Mouse (Mus musculus): Measurements from ENCODE around the gene Sestd1. TPM values are rescaled to one million over a fixed set of nuclear protein-coding genes. Genes with fewer than 3 reads are reported as not detected.

Sestd1 gene
- polyA plus RNA-seq, 1 experiment from 2014 or later, result 33.6 TPM

GRCm38 (mm10) chr2:77245806-77246205 is 34.6 kb downstream of the Sestd1 start:
- H3K4me2 ChIP-seq, result no peak overlapping the region
- peak overlapping the region; percentile 61; the same call in 1 of the 2 replicates for H3K27ac ChIP-seq (replicated peaks)
- ATAC-seq (ENCODE audit: low read depth), result no peak
- 0 out of 2 replicates have a peak overlapping the region, but pooled peaks have one; percentile 17 for H3K9ac ChIP-seq
- H3K27me3 ChIP-seq, result no peaks in the 10 kb centered on the region
- 42% methylated on average over 3 of the region's 3 CpGs for WGBS
- H3K9me3 ChIP-seq, result no peaks in the 10 kb centered on the region
- H3K36me3 ChIP-seq, result peaks cover 30% of the 10 kb centered on the region
- no peak overlapping the region for H3K4me3 ChIP-seq
- peaks cover 31% of the 10 kb centered on the region for H3K4me1 ChIP-seq (replicated peaks)

GRCm38 (mm10) chr2:77242248-77242647 is 38.1 kb downstream of the Sestd1 start:
- 83% methylated on average over 6 of the region's 6 CpGs for WGBS
- H3K9me3 ChIP-seq, result no peaks in the 10 kb centered on the region
- peaks cover 55% of the 10 kb centered on the region for H3K36me3 ChIP-seq
- peaks cover 14% of the 10 kb centered on the region; the same call in 1 of the 2 replicates for H3K4me1 ChIP-seq (replicated peaks)
- no peak overlapping the region for H3K9ac ChIP-seq
- H3K4me2 ChIP-seq, result no peak overlapping the region
- no peaks in the 10 kb centered on the region for H3K27me3 ChIP-seq
- ATAC-seq (ENCODE audit: low read depth), result no peak
- H3K27ac ChIP-seq (replicated peaks), result no peak overlapping the region
- no peak overlapping the region for H3K4me3 ChIP-seq

- Histone ChIP-seq H3K4me2 (no peak overlapping the region), H3K9ac (no peak overlapping the region), H3K27me3 (no peaks in the 10 kb centered on the region), H3K9me3 (no peaks in the 10 kb centered on the region), H3K27ac (replicated peaks) (no peak overlapping the region), H3K4me3 (no peak overlapping the region), H3K36me3 (peaks cover 55% of the 10 kb centered on the region), H3K4me1 (replicated peaks) (no peaks in the 10 kb centered on the region)
- no peak for ATAC-seq (ENCODE audit: low read depth)
- 94% methylated on average over 3 of the region's 3 CpGs for WGBS
Observed at GRCm38 (mm10) chr2:77238607-77239006, 41.8 kb downstream of the Sestd1 start.

GRCm38 (mm10) chr2:77238046-77238445 is 42.3 kb downstream of the Sestd1 start:
- no peak overlapping the region for H3K4me2 ChIP-seq
- 76% methylated on average over 3 of the region's 3 CpGs for WGBS
- no peak overlapping the region for H3K4me3 ChIP-seq
- no peaks in the 10 kb centered on the region for H3K27me3 ChIP-seq
- no peaks in the 10 kb centered on the region for H3K4me1 ChIP-seq (replicated peaks)
- no peaks in the 10 kb centered on the region for H3K9me3 ChIP-seq
- H3K27ac ChIP-seq (replicated peaks), result no peak overlapping the region
- ATAC-seq (ENCODE audit: low read depth), result no peak
- no peak overlapping the region for H3K9ac ChIP-seq
- H3K36me3 ChIP-seq, result peaks cover 56% of the 10 kb centered on the region

- Histone ChIP-seq H3K27me3 (no peaks in the 10 kb centered on the region), H3K9ac (no peak overlapping the region), H3K27ac (replicated peaks) (peak overlapping the region; percentile 28), H3K9me3 (no peaks in the 10 kb centered on the region), H3K4me1 (replicated peaks) (no peaks in the 10 kb centered on the region), H3K4me3 (no peak overlapping the region), H3K4me2 (no peak overlapping the region), H3K36me3 (peaks cover 63% of the 10 kb centered on the region)
- ATAC-seq (ENCODE audit: low read depth), result no peak
- WGBS, result 89% methylated on average over 4 of the region's 4 CpGs
Observed at GRCm38 (mm10) chr2:77236860-77237259, 43.5 kb downstream of the Sestd1 start.

- ATAC-seq (ENCODE audit: low read depth), result no peak
- H3K4me1 ChIP-seq (replicated peaks), result no peaks in the 10 kb centered on the region
- H3K9me3 ChIP-seq, result no peaks in the 10 kb centered on the region
- peaks cover 65% of the 10 kb centered on the region for H3K36me3 ChIP-seq
- H3K27me3 ChIP-seq, result no peaks in the 10 kb centered on the region
- H3K4me3 ChIP-seq, result no peak overlapping the region
- 79% methylated on average over 4 of the region's 4 CpGs for WGBS
- no peak overlapping the region for H3K9ac ChIP-seq
- no peak overlapping the region for H3K27ac ChIP-seq (replicated peaks)
- no peak overlapping the region for H3K4me2 ChIP-seq
Observed at GRCm38 (mm10) chr2:77235896-77236295, 44.5 kb downstream of the Sestd1 start.

GRCm38 (mm10) chr2:77232604-77233003 is 47.8 kb downstream of the Sestd1 start:
- Histone ChIP-seq H3K27me3 (no peaks in the 10 kb centered on the region), H3K4me2 (no peak overlapping the region), H3K27ac (replicated peaks) (no peak overlapping the region), H3K4me1 (replicated peaks) (no peaks in the 10 kb centered on the region), H3K4me3 (no peak overlapping the region), H3K9me3 (no peaks in the 10 kb centered on the region), H3K36me3 (peaks cover 45% of the 10 kb centered on the region), H3K9ac (no peak overlapping the region)
- no peak for ATAC-seq (ENCODE audit: low read depth)
- WGBS, result 89% methylated on average over 2 of the region's 2 CpGs

- ATAC-seq (ENCODE audit: low read depth), result no peak
- no peak overlapping the region for H3K4me2 ChIP-seq
- no peak overlapping the region for H3K27ac ChIP-seq (replicated peaks)
- 88% methylated on average over 2 of the region's 2 CpGs for WGBS
- H3K9me3 ChIP-seq, result no peaks in the 10 kb centered on the region
- no peak overlapping the region for H3K9ac ChIP-seq
- H3K4me1 ChIP-seq (replicated peaks), result no peaks in the 10 kb centered on the region
- no peaks in the 10 kb centered on the region for H3K27me3 ChIP-seq
- peaks cover 21% of the 10 kb centered on the region for H3K36me3 ChIP-seq
- H3K4me3 ChIP-seq, result no peak overlapping the region
Observed at GRCm38 (mm10) chr2:77220960-77221359, 59.4 kb downstream of the Sestd1 start.

- WGBS, result 71% methylated on average over 5 of the region's 5 CpGs
- H3K36me3 ChIP-seq, result peaks cover 60% of the 10 kb centered on the region
Observed at GRCm38 (mm10) chr2:77212885-77213284, 67.5 kb downstream of the Sestd1 start.

GRCm38 (mm10) chr2:77206951-77207350 is 73.4 kb downstream of the Sestd1 start:
- Histone ChIP-seq H3K4me3 (no peak overlapping the region), H3K27me3 (no peaks in the 10 kb centered on the region), H3K4me1 (replicated peaks) (no peaks in the 10 kb centered on the region), H3K27ac (replicated peaks) (no peak overlapping the region), H3K9me3 (no peaks in the 10 kb centered on the region), H3K9ac (no peak overlapping the region), H3K36me3 (peaks cover 50% of the 10 kb centered on the region), H3K4me2 (no peak overlapping the region)
- 92% methylated on average over 3 of the region's 3 CpGs for WGBS
- ATAC-seq (ENCODE audit: low read depth), result no peak

More at GRCm38 (mm10) chr2:77212885-77213284, 67.5 kb downstream of the Sestd1 start:
- H3K4me1 ChIP-seq (replicated peaks), result no peaks in the 10 kb centered on the region
- H3K4me2 ChIP-seq, result no peak overlapping the region
- H3K9ac ChIP-seq, result no peak overlapping the region
- H3K4me3 ChIP-seq, result no peak overlapping the region
- no peaks in the 10 kb centered on the region for H3K9me3 ChIP-seq
- H3K27me3 ChIP-seq, result no peaks in the 10 kb centered on the region
- no peak for ATAC-seq (ENCODE audit: low read depth)
- H3K27ac ChIP-seq (replicated peaks), result no peak overlapping the region

GRCm38 (mm10) chr2:77203916-77204315 is 76.5 kb downstream of the Sestd1 start:
- H3K27me3 ChIP-seq, result no peaks in the 10 kb centered on the region
- no peak overlapping the region for H3K4me2 ChIP-seq
- ATAC-seq (ENCODE audit: low read depth), result no peak
- H3K9me3 ChIP-seq, result no peaks in the 10 kb centered on the region
- no peak overlapping the region for H3K27ac ChIP-seq (replicated peaks)
- H3K4me1 ChIP-seq (replicated peaks), result no peaks in the 10 kb centered on the region
- no peak overlapping the region for H3K4me3 ChIP-seq
- no peak overlapping the region for H3K9ac ChIP-seq
- peaks cover 32% of the 10 kb centered on the region for H3K36me3 ChIP-seq
- WGBS, result 63% methylated on average over 2 of the region's 2 CpGs

- H3K4me2 ChIP-seq, result no peak overlapping the region
- no peaks in the 10 kb centered on the region for H3K27me3 ChIP-seq
- no peak overlapping the region for H3K4me3 ChIP-seq
- peaks cover 32% of the 10 kb centered on the region for H3K36me3 ChIP-seq
- H3K27ac ChIP-seq (replicated peaks), result no peak overlapping the region
- no peaks in the 10 kb centered on the region for H3K9me3 ChIP-seq
- H3K9ac ChIP-seq, result no peak overlapping the region
- no peaks in the 10 kb centered on the region for H3K4me1 ChIP-seq (replicated peaks)
- 93% methylated on average over 1 of the region's 1 CpGs for WGBS
- ATAC-seq (ENCODE audit: low read depth), result no peak
Observed at GRCm38 (mm10) chr2:77201900-77202299, 78.5 kb downstream of the Sestd1 start.

- Histone ChIP-seq H3K4me3 (no peak overlapping the region), H3K36me3 (peaks cover 34% of the 10 kb centered on the region), H3K27me3 (no peaks in the 10 kb centered on the region), H3K4me2 (no peak overlapping the region), H3K9ac (no peak overlapping the region), H3K9me3 (no peaks in the 10 kb centered on the region), H3K27ac (replicated peaks) (no peak overlapping the region), H3K4me1 (replicated peaks) (no peaks in the 10 kb centered on the region)
- 82% methylated on average over 5 of the region's 5 CpGs for WGBS
- ATAC-seq (ENCODE audit: low read depth), result no peak
Observed at GRCm38 (mm10) chr2:77200958-77201614, 79.3 kb downstream of the Sestd1 start.
